Mouse (Mus musculus) adrenal gland, adult (tissue): ENCODE measurements at regions not wholly inside any gene's neighbourhood (a gene's known extent, or its start where the extent isn't known, plus 50 kb on each side); places are given as distances from the start of the nearest gene placed in this dataset.

Experiments
- DNase-seq, 2 experiments: peaks; one replicate each; pipeline ENCODE4 v3.0.0; 2022 to 2023; ENCODE audit warnings: low spot score in 1 of 2; ENCODE audit not compliant: inconsistent age in 2 of 2

- no peak for DNase-seq
Observed at GRCm38 (mm10) chr17:93260366-93261205, 61.8 kb downstream of the Adcyap1 start.

- no peak for DNase-seq
Observed at GRCm38 (mm10) chr17:93261206-93261504, 62.3 kb downstream of the Adcyap1 start.

DNA sequence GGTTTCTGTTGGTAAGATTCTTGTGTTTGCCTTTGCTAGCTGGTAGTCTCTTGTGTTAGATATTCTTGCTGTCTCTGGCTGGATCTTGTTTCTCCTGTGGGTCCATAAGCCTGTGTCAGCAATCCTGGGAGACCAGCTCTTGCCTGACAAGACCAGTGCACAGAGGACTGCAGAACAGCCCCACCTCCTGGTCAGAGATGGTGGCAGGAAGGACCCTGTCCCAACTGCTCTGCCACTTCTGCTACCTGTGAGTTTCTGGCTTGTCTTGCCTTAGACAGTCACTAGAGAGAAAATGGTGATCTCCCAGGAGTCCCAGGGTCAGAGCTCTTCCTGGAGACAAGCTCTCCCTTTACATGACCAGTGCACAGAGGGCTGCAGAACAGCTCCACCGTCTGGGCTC, 107.3 kb downstream of the Adcyap1 start:
- peak; percentile 10 to 52 for DNase-seq

DNA sequence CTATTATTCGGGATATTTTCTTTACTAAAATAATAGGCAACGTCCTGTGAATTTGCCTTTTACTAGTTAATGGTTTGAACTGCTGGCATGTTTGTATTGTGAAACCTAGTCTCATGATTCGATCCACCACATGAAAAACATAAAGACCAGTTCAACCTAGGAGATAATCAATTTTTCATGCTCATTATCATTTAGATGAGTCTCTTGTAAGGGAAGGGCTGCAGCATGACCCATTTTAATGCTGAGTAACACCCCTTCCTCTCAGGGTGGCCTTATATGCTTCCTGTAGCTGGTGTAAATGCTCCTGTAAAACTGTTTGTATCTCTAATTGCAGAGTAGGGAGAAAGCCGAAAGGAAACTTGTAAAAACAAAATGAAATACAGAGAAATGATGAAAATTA, 113.3 kb downstream of the Adcyap1 start:
- no peak for DNase-seq

GRCm38 (mm10) chr17:93312640-93313309, 114.0 kb downstream of the Adcyap1 start:
- no peak for DNase-seq

GRCm38 (mm10) chr17:93313310-93313688, 114.5 kb downstream of the Adcyap1 start:
- DNase-seq = no peak

GRCm38 (mm10) chr17:93314144-93314543, 115.3 kb downstream of the Adcyap1 start:
- DNase-seq = no peak

DNA sequence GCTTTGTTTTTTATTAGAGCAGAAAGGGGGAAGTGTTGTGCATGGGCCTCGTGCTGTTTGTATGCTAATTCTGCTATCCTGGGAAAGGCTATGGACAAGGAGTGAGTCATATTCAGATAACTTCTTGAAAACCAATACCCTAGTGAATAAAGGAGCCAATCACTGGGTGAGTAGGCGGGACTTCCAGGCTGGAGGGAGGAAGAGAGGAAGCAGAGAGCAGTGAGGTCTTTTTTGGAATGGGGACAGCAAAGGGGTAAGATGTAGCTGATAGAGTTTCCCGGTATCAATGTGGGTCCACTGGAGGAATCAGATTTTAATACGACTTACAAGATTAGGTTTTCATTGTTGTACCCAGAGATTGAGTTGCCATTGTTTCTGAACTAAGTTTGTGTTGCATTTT, 122.7 kb downstream of the Adcyap1 start:
- no peak for DNase-seq

DNA sequence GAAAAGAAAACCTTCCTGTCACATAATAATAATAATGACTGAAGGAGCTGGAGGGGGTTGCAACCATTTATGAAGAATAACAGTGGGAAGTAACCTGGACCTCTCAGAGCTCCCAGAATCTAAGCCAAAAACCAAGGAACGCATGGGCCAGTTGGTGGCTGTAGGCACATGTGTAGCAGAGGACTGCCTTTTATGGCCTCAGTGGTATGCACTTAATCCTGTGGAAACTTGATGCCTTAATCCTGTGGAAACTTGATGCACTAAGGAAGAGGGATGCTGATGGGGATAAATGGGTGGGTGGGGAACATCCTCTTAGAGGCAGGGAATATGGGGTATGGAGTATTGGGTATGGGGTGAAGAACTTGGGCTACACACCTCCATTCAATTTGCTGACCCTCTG, 138.8 kb downstream of the Adcyap1 start:
- DNase-seq = no peak

DNA sequence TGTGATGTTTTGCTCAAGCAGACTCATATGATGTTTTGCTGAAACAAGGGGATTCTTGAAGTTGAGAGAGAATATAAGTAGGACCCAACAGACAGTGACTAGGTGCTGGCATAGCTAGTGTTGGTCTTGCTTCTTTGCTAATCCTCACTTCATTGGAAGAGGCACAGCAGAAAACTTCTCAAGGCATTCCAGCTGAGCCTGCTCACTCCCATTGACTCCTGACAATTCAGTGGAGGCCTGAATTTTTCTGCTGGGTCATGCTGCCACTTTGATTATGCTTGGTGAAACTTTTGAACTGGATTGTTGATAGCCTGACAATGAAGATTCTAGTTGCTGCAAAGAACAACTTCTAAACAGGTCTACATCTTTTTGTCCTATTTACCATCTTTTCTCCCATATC, 156.4 kb downstream of the Adcyap1 start:
- DNase-seq = no peak

DNA sequence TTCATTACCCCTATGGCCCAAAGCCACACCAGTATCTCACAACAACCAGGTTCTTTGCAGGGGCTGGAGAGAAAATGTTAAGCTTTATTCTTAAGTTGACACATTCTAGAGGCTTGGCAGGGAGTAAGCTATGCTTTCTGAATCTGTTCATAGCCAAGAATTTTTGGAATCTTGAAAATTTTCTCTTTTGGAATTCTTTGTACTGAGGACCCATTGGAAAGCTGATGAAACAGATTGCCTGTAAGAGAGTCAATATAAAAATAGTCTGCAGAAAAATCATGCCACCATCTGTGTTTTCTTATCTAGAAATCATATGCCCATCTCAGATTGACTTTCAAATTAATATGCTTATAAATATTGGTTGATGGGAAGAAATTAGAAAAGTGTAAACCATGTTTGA, 164.1 kb downstream of the Adcyap1 start:
- DNase-seq = no peak

GRCm38 (mm10) chr17:93377453-93378091, 178.8 kb downstream of the Adcyap1 start:
- DNase-seq = no peak

- DNase-seq = peak; percentile 74 to 86
Observed at GRCm38 (mm10) chr17:93379789-93380398, 181.1 kb downstream of the Adcyap1 start.

DNA sequence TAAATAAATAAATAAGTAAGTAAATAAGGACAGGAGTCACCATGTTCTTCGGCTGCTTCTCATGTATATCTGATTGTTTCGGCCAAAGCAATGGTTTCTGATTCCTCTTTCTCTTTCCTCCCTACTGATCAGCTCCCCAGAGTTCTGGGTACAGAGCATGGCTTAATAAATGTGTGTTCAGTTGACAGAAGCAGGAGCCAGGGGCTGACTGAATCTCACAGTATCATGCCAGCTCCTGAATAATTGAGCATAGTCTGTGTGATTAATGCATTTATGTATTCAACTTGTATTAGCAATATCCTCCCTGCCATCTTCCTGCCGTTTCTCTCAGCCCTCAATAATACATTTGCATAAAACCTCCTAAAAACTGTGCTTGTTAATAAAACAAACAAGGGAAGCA, 191.4 kb downstream of the Adcyap1 start:
- DNase-seq = no peak

DNA sequence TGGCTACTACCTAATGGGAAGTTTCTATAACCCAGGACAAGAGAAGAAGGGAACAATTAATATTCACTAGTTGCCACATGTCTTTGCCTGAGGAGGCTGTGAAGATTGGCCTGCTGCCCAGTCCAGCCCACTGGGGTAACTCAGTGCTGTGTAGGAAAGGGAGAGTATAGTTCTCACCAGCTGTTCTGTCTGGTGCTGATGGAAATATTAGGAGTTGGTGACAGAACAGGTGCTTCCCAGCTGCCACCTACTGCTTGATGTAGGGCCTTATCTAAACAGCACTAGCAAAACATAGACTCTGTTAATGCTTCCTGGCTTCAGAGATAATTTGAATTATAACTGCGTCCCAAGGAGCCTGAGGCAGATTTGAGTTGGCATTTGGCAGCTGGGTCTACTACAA, 210.5 kb downstream of the Adcyap1 start:
- DNase-seq = no peak
